Mouse (Mus musculus) cerebellum, postnatal 4 days (tissue): Measurements from ENCODE around the gene Tfdp2.
A peak's percentile ranks its signal among the peaks of the same experiment; 100 is the strongest.
"Not testable (repeated sequence)": the region's sequence is repeated elsewhere in the genome, so short reads cannot be mapped to it uniquely, and the experiment has no call there.

Source experiments
- DNase-seq, 2 experiments: peaks; one replicate each; pipeline ENCODE4 v3.0.0; 2022; ENCODE audit warnings: low spot score in 2 of 2, mixed read lengths in 1 of 2

Tfdp2 gene

GRCm38 (mm10) chr9:96195885-96196622 is at the start of gene Tfdp2:
TSS of gene Tfdp2 (plus strand) at chr9:96196275.
- DNase-seq = peak; percentile 73 to 87

- no peak for DNase-seq
Observed at GRCm38 (mm10) chr9:96152801-96153200, 43.3 kb upstream of the Tfdp2 start.

GRCm38 (mm10) chr9:96158431-96158830 is 37.6 kb upstream of the Tfdp2 start:
- DNase-seq = no peak

GRCm38 (mm10) chr9:96159047-96159446 is 37.0 kb upstream of the Tfdp2 start:
- no peak for DNase-seq

- DNase-seq = no peak
Observed at GRCm38 (mm10) chr9:96160767-96161166, 35.3 kb upstream of the Tfdp2 start.

GRCm38 (mm10) chr9:96162421-96162820 is 33.7 kb upstream of the Tfdp2 start:
- no peak for DNase-seq

- DNase-seq = no peak
Observed at GRCm38 (mm10) chr9:96163443-96163842, 32.6 kb upstream of the Tfdp2 start.

GRCm38 (mm10) chr9:96163983-96164382 is 32.1 kb upstream of the Tfdp2 start:
- not testable (repeated sequence) for DNase-seq

- peak; percentile 59 to 76 for DNase-seq
Observed at GRCm38 (mm10) chr9:96167168-96167585, 28.9 kb upstream of the Tfdp2 start.

GRCm38 (mm10) chr9:96170600-96170999 is 25.5 kb upstream of the Tfdp2 start:
- no peak for DNase-seq

- DNase-seq = no peak
Observed at GRCm38 (mm10) chr9:96184909-96185308, 11.2 kb upstream of the Tfdp2 start.

- DNase-seq = no peak
Observed at GRCm38 (mm10) chr9:96186701-96187100, 9.4 kb upstream of the Tfdp2 start.

GRCm38 (mm10) chr9:96196636-96197181 is 634 bp downstream of the Tfdp2 start:
- DNase-seq = peak; percentile 27 to 31

- DNase-seq = no peak
Observed at GRCm38 (mm10) chr9:96197806-96198205, 1.7 kb downstream of the Tfdp2 start.

- DNase-seq = no peak
Observed at GRCm38 (mm10) chr9:96203663-96204062, 7.6 kb downstream of the Tfdp2 start.

- no peak for DNase-seq
Observed at GRCm38 (mm10) chr9:96207428-96207827, 11.4 kb downstream of the Tfdp2 start.

- DNase-seq = no peak
Observed at GRCm38 (mm10) chr9:96213036-96213645, 17.1 kb downstream of the Tfdp2 start.

GRCm38 (mm10) chr9:96214171-96214570 is 18.1 kb downstream of the Tfdp2 start:
- DNase-seq = no peak

GRCm38 (mm10) chr9:96217299-96217698 is 21.2 kb downstream of the Tfdp2 start:
- no peak for DNase-seq

- no peak for DNase-seq
Observed at GRCm38 (mm10) chr9:96217799-96218198, 21.7 kb downstream of the Tfdp2 start.

- peak in 1 of 2 experiments; percentile 5 for DNase-seq
Observed at GRCm38 (mm10) chr9:96219114-96219669, 23.1 kb downstream of the Tfdp2 start.

GRCm38 (mm10) chr9:96220419-96220818 is 24.3 kb downstream of the Tfdp2 start:
- no peak for DNase-seq

- DNase-seq = no peak
Observed at GRCm38 (mm10) chr9:96223302-96223701, 27.2 kb downstream of the Tfdp2 start.
